Mouse (Mus musculus): Measurements from ENCODE around the gene Dnajc19. TPM values are rescaled to one million over a fixed set of nuclear protein-coding genes. Genes with fewer than 3 reads are reported as not detected.
A peak's percentile ranks its signal among the peaks of the same experiment; 100 is the strongest.
"Not testable (repeated sequence)": the region's sequence is repeated elsewhere in the genome, so short reads cannot be mapped to it uniquely, and the experiment has no call there.

The Dnajc19 gene
- polyA plus RNA-seq, 1 experiment from 2014 or later, result 146 TPM

DNA sequence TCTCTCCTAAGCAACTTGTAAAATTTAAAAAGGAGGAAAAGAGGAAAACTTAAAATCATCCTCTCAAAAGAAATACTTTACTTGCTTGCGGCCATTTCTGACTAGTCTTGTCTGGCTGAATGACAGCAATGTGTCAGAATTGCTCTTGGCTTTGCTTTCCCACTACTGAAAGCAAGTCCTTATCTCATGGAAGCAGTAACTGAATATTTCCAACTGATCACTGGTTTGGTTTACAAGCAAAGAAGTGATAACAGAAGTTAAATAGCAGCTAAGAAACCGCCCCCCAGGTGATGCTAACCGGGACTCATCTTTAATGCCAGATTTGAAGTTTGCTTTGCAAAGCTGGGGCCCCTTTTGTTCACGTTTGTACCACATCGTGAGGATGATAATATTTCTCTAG lies 2.5 kb upstream of the Dnajc19 start:
- Histone ChIP-seq H3K9ac (replicated peaks) (no peak overlapping the region), H3K4me3 (no peak overlapping the region), H3K9me3 (no peaks in the 10 kb centered on the region), H3K36me3 (no peaks in the 10 kb centered on the region), H3K27me3 (no peaks in the 10 kb centered on the region), H3K27ac (replicated peaks) (no peak overlapping the region), H3K4me1 (peaks cover 19% of the 10 kb centered on the region), H3K4me2 (replicated peaks) (no peak overlapping the region)
- ATAC-seq (ENCODE audit: low FRiP score, low read depth), result no peak
- WGBS, result 78% methylated on average over 5 of the region's 5 CpGs

DNA sequence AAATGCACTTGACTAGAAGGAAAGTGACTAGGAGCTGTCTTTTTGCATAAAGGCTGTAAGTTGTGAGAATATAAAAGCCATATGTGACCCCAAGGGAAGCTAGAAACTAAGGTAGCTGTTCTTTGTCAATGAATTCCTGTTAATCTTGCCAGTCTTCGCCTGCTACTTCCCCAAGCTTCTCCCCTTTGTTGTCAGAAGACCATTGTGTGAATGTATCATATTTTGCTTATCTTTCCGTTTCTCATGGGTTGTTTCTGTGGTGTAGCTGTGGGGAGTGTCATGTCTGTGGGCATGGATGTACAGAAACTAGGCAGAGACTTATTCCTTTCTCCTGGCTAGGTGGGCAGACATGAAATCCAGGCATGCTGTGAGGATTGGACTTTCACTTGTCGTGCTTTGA lies 808 bp upstream of the Dnajc19 start:
- Histone ChIP-seq H3K4me1 (peaks cover 19% of the 10 kb centered on the region), H3K4me3 (peak overlapping the region; percentile 86), H3K9me3 (no peaks in the 10 kb centered on the region), H3K36me3 (no peaks in the 10 kb centered on the region; the same call in 1 of the 2 replicates), H3K27me3 (no peaks in the 10 kb centered on the region), H3K4me2 (replicated peaks) (peak overlapping the region; percentile 60), H3K27ac (replicated peaks) (no peak overlapping the region), H3K9ac (replicated peaks) (no peak overlapping the region; the same call in 1 of the 2 replicates)
- ATAC-seq (ENCODE audit: low FRiP score, low read depth), result no peak
- WGBS, result 92% methylated on average over 3 of the region's 3 CpGs

DNA sequence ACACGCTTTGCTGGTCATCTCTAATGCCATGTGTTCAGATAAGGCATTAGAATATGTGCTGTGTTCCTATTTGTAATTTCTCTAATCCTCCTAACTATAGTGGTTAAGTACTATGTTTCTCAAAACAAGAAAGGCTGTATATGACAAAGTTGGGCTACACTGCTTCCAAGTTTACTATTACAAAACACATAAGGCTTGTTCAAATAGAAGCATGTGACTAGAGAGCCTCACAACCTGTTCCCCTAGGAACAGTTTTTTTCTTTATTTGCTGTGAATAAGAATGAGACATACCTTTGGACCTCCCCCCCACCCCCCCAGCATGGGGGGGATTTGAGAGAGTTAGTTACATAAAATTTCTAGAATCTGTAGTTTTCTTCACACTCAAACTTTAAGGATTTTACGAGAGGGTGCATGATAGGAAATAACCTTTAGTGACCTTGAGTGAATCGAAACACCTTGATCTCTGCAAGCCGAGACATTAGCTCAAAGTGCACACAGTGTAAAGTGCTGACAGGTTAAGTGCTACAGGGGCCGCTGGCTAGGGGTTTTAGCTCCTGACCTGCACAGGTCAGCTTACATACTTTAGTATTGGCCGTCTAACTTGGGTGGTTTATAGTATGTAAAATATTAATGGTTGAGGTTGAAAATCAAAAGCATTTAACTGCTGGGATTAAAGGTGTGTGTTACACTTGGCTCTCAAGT lies 4.9 kb downstream of the Dnajc19 start:
- 87% methylated on average over 6 of the region's 6 CpGs for WGBS
- no peak for ATAC-seq (ENCODE audit: low FRiP score, low read depth)
- H3K27ac ChIP-seq (replicated peaks), result no peak overlapping the region
- H3K27me3 ChIP-seq, result no peaks in the 10 kb centered on the region
- H3K4me2 ChIP-seq (replicated peaks), result no peak overlapping the region
- H3K9ac ChIP-seq (replicated peaks), result no peak overlapping the region
- H3K9me3 ChIP-seq, result no peaks in the 10 kb centered on the region
- peaks cover 31% of the 10 kb centered on the region for H3K36me3 ChIP-seq
- H3K4me1 ChIP-seq, result peaks cover 11% of the 10 kb centered on the region
- no peak overlapping the region for H3K4me3 ChIP-seq

DNA sequence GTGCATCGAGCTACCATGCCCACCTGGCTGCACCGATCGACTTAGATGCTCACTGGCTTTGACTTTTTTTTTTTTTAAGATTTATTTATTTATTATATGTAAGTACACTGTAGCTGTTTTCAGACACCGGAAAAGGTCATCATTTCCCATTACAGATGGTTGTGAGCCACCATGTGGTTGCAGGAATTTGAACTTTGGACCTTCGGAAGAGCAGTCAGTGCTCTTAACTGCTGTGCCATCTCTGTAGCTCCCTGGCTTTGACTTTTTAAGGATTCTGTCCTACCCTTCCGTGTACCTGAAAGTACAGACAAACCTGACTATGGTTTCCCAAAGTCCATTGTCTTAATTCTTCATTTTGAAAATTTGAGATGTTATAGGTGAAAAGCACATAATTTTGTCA lies 8.4 kb downstream of the Dnajc19 start:
- Histone ChIP-seq H3K4me3 (no peak overlapping the region), H3K9me3 (no peaks in the 10 kb centered on the region), H3K4me1 (no peaks in the 10 kb centered on the region), H3K27ac (replicated peaks) (no peak overlapping the region), H3K9ac (replicated peaks) (no peak overlapping the region), H3K36me3 (peaks cover 40% of the 10 kb centered on the region), H3K27me3 (no peaks in the 10 kb centered on the region), H3K4me2 (replicated peaks) (no peak overlapping the region)
- ATAC-seq (ENCODE audit: low FRiP score, low read depth), result no peak
- WGBS, result 98% methylated on average over 6 of the region's 6 CpGs

GRCm38 (mm10) chr3:34068943-34069342 lies 12.2 kb downstream of the Dnajc19 start:
- H3K36me3 ChIP-seq, result peaks cover 35% of the 10 kb centered on the region
- not testable (repeated sequence) for H3K4me2 ChIP-seq (replicated peaks); H3K4me3 ChIP-seq; ATAC-seq (ENCODE audit: low FRiP score, low read depth); H3K9ac ChIP-seq (replicated peaks); H3K4me1 ChIP-seq; H3K9me3 ChIP-seq; H3K27me3 ChIP-seq; H3K27ac ChIP-seq (replicated peaks)
- whole genome bisulfite sequencing, result 96% methylated on average over 7 of the region's 7 CpGs

- Histone ChIP-seq H3K9ac (replicated peaks) (no peak overlapping the region), H3K27me3 (no peaks in the 10 kb centered on the region), H3K27ac (replicated peaks) (no peak overlapping the region), H3K36me3 (peaks cover 48% of the 10 kb centered on the region), H3K4me3 (no peak overlapping the region), H3K4me1 (no peaks in the 10 kb centered on the region), H3K9me3 (no peaks in the 10 kb centered on the region), H3K4me2 (replicated peaks) (no peak overlapping the region)
- no peak for ATAC-seq (ENCODE audit: low FRiP score, low read depth)
- WGBS, result 97% methylated on average over 2 of the region's 2 CpGs
Measured at GRCm38 (mm10) chr3:34062352-34062751, 18.8 kb downstream of the Dnajc19 start.

GRCm38 (mm10) chr3:34041990-34042389 lies 39.1 kb downstream of the Dnajc19 start:
- no peak overlapping the region for H3K9ac ChIP-seq (replicated peaks)
- H3K4me3 ChIP-seq, result no peak overlapping the region
- ATAC-seq (ENCODE audit: low FRiP score, low read depth), result no peak
- H3K4me2 ChIP-seq (replicated peaks), result no peak overlapping the region
- 92% methylated on average over 4 of the region's 4 CpGs for WGBS
- H3K4me1 ChIP-seq, result no peaks in the 10 kb centered on the region; the same call in 1 of the 2 replicates
- no peak overlapping the region for H3K27ac ChIP-seq (replicated peaks)
- H3K9me3 ChIP-seq, result no peaks in the 10 kb centered on the region
- peaks cover 27% of the 10 kb centered on the region for H3K36me3 ChIP-seq
- no peaks in the 10 kb centered on the region for H3K27me3 ChIP-seq

DNA sequence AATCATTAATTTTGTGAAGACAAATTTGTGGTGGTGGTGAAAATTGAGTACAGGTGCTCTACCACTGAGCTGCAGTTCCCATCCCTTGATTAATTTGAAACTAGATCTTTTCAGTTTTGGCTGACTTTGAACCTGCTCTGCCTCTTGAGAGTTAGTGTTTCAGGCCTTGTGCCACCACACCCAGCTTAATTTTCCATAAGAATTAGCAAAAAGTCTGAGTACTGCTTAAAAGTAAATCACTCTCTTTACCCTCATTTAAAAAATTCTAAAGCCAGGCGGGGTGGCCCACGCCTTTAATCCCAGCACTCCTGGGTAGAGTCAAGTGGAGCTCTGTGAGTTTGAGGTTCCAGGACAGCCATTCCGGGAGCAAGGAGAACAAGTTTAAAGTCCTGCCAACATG lies 45.4 kb downstream of the Dnajc19 start:
- Histone ChIP-seq H3K27me3 (no peaks in the 10 kb centered on the region), H3K4me2 (replicated peaks) (no peak overlapping the region), H3K27ac (replicated peaks) (no peak overlapping the region), H3K9ac (replicated peaks) (no peak overlapping the region), H3K36me3 (no peaks in the 10 kb centered on the region), H3K4me3 (no peak overlapping the region), H3K9me3 (no peaks in the 10 kb centered on the region), H3K4me1 (no peaks in the 10 kb centered on the region; the same call in 1 of the 2 replicates)
- WGBS, result 90% methylated on average over 3 of the region's 3 CpGs
- no peak for ATAC-seq (ENCODE audit: low FRiP score, low read depth)

- no peak overlapping the region for H3K4me3 ChIP-seq
- ATAC-seq (ENCODE audit: low FRiP score, low read depth), result no peak
- H3K9me3 ChIP-seq, result no peaks in the 10 kb centered on the region
- H3K27ac ChIP-seq (replicated peaks), result no peak overlapping the region
- no peaks in the 10 kb centered on the region; the same call in 1 of the 2 replicates for H3K4me1 ChIP-seq
- no peaks in the 10 kb centered on the region for H3K27me3 ChIP-seq
- 92% methylated on average over 1 of the region's 1 CpGs for WGBS
- no peaks in the 10 kb centered on the region for H3K36me3 ChIP-seq
- H3K4me2 ChIP-seq (replicated peaks), result no peak overlapping the region
- H3K9ac ChIP-seq (replicated peaks), result no peak overlapping the region
Measured at GRCm38 (mm10) chr3:34034803-34035202, 46.3 kb downstream of the Dnajc19 start.

- H3K9me3 ChIP-seq, result no peaks in the 10 kb centered on the region
- H3K27me3 ChIP-seq, result no peaks in the 10 kb centered on the region
- no peak for ATAC-seq (ENCODE audit: low FRiP score, low read depth)
- WGBS, result 94% methylated on average over 3 of the region's 3 CpGs
- no peak overlapping the region for H3K4me2 ChIP-seq (replicated peaks)
- H3K27ac ChIP-seq (replicated peaks), result no peak overlapping the region
- no peaks in the 10 kb centered on the region; the same call in 1 of the 2 replicates for H3K4me1 ChIP-seq
- no peaks in the 10 kb centered on the region for H3K36me3 ChIP-seq
- H3K9ac ChIP-seq (replicated peaks), result no peak overlapping the region
- H3K4me3 ChIP-seq, result no peak overlapping the region
Measured at GRCm38 (mm10) chr3:34033720-34034364, 47.3 kb downstream of the Dnajc19 start.

- H3K9me3 ChIP-seq, result no peaks in the 10 kb centered on the region
- 89% methylated on average over 3 of the region's 3 CpGs for WGBS
- no peak overlapping the region for H3K4me2 ChIP-seq (replicated peaks)
- no peak for ATAC-seq (ENCODE audit: low FRiP score, low read depth)
- no peak overlapping the region for H3K4me3 ChIP-seq
- no peak overlapping the region for H3K9ac ChIP-seq (replicated peaks)
- H3K27ac ChIP-seq (replicated peaks), result no peak overlapping the region
- H3K36me3 ChIP-seq, result no peaks in the 10 kb centered on the region
- H3K27me3 ChIP-seq, result no peaks in the 10 kb centered on the region
- no peaks in the 10 kb centered on the region for H3K4me1 ChIP-seq
Measured at GRCm38 (mm10) chr3:34030601-34031000, 50.5 kb downstream of the Dnajc19 start.

GRCm38 (mm10) chr3:34028935-34029334 lies 52.2 kb downstream of the Dnajc19 start:
- no peaks in the 10 kb centered on the region for H3K9me3 ChIP-seq
- no peaks in the 10 kb centered on the region for H3K36me3 ChIP-seq
- H3K4me2 ChIP-seq (replicated peaks), result no peak overlapping the region
- H3K27me3 ChIP-seq, result no peaks in the 10 kb centered on the region
- H3K9ac ChIP-seq (replicated peaks), result no peak overlapping the region
- H3K4me3 ChIP-seq, result no peak overlapping the region
- ATAC-seq (ENCODE audit: low FRiP score, low read depth), result no peak
- no peaks in the 10 kb centered on the region for H3K4me1 ChIP-seq
- no peak overlapping the region for H3K27ac ChIP-seq (replicated peaks)
